Comparison of ENCODE assay signal across 8 mouse cellular contexts in genomic region chr13:64152241-64152669, GRCm38 (mm10). TPM values are rescaled to one million over a fixed set of nuclear protein-coding genes. Genes with fewer than 3 reads are reported as not detected.
DNase-seq lines count a peak whose midpoint lies in the region; ATAC-seq and TF ChIP-seq lines count a peak whose summit lies in the region.

No protein-coding gene starts in this region.

- peak; percentile 84 for DNase-seq in ES-CJ7 (ENCODE audit: low read depth, low spot score)
- peak; percentile 81 for DNase-seq in cerebellum, adult 11 months
- DNase-seq in heart, postnatal 36 days: peak; percentile 84 to 86
- DNase-seq in layer of hippocampus, adult 9-11 months: peak; percentile 81
- DNase-seq in lung, postnatal 0 days (ENCODE audit: low spot score): peak; percentile 92
- peak; percentile 70 for DNase-seq in ovary, postnatal 10 days (ENCODE audit: low spot score)
- DNase-seq in thymus, postnatal 10 days (ENCODE audit: low spot score in 2 of 2): peak; percentile 68 to 72

- H3K9ac ChIP-seq in forebrain, embryonic 16.5 days (replicated peaks; ENCODE audit: low read depth, low read length): peak overlapping the region; percentile 58
- H3K9ac ChIP-seq in lung, postnatal 0 days (replicated peaks; ENCODE audit: low read depth): peak overlapping the region; percentile 37

- peak; percentile 14 for ATAC-seq in forebrain, embryonic 16.5 days
- ATAC-seq in lung, postnatal 0 days: peak; percentile 5

- peak overlapping the region; percentile 90 for H3K4me2 ChIP-seq in forebrain, embryonic 16.5 days (ENCODE audit: low read length)
- peak overlapping the region; percentile 89 for H3K4me2 ChIP-seq in lung, postnatal 0 days (replicated peaks; ENCODE audit: low read depth, low read length)

- no peak for TF ChIP-seq EP300 in lung, postnatal 0 days (IDR thresholded peaks at IDR 0.05)

- intact Hi-C loops in heart, postnatal 36 days (cut with DNase I): loop anchor here (10.0 kb wide), 1 partner anchor 587 kb away; no protein-coding TSS in a partner anchor

- H3K27ac ChIP-seq in forebrain, embryonic 16.5 days (ENCODE audit: low read length): peak overlapping the region; percentile 81
- peak overlapping the region; percentile 63 for H3K27ac ChIP-seq in lung, postnatal 0 days (ENCODE audit: low read length)

- H3K9me3 ChIP-seq in forebrain, embryonic 16.5 days (ENCODE audit: control insufficient read depth, low read length): no peaks in the 10 kb centered on the region
- H3K9me3 ChIP-seq in lung, postnatal 0 days (ENCODE audit: low read length): no peaks in the 10 kb centered on the region

- peak overlapping the region; percentile 78 for H3K4me3 ChIP-seq in forebrain, embryonic 16.5 days (replicated peaks; ENCODE audit: low read length)
- H3K4me3 ChIP-seq in lung, postnatal 0 days (ENCODE audit: low read depth, low read length): peak overlapping the region; percentile 64

- H3K27me3 ChIP-seq in forebrain, embryonic 16.5 days (replicated peaks; ENCODE audit: control insufficient read depth, insufficient read depth, low read length): peaks cover 2% of the 10 kb centered on the region; the same call in 1 of the 2 replicates
- no peaks in the 10 kb centered on the region for H3K27me3 ChIP-seq in lung, postnatal 0 days (replicated peaks; ENCODE audit: insufficient read depth, low read length)

- peaks cover 20% of the 10 kb centered on the region for H3K4me1 ChIP-seq in forebrain, embryonic 16.5 days (replicated peaks; ENCODE audit: control insufficient read depth, insufficient read depth, low read length)
- H3K4me1 ChIP-seq in lung, postnatal 0 days (ENCODE audit: insufficient read depth, low read depth, low read length): no peaks in the 10 kb centered on the region

- TF ChIP-seq CTCF in lung, postnatal 0 days (IDR thresholded peaks at IDR 0.05): no peak

- WGBS in forebrain, embryonic 16.5 days: 0% methylated on average over 31 of the region's 42 CpGs
- 3% methylated on average over 29 of the region's 42 CpGs for WGBS in lung, postnatal 0 days

- no peaks in the 10 kb centered on the region for H3K36me3 ChIP-seq in forebrain, embryonic 16.5 days (ENCODE audit: control insufficient read depth, insufficient read depth)
- H3K36me3 ChIP-seq in lung, postnatal 0 days (ENCODE audit: insufficient read depth, low read length): no peaks in the 10 kb centered on the region

RNA-seq across cellular contexts. Expression of gene Zfp367, which starts 0.7 kb away (rescaled TPM):
- 10.8 and 13.1 TPM in 2 replicates for polyA plus RNA-seq in forebrain, embryonic 16.5 days (2015; fragmentation: Nextera tagmentation; extraction: Ambion mirVana)
- total RNA-seq in heart, postnatal 36 days (2021): 10 to 100 TPM; 20.9 to 22.8 TPM
- 7.6 and 8.4 TPM in 2 replicates for polyA plus RNA-seq in lung, postnatal 0 days (2015; fragmentation: Nextera tagmentation; extraction: Ambion mirVana)

RNA-seq across cellular contexts. Expression of gene Habp4, which starts 9.4 kb away (rescaled TPM):
- polyA plus RNA-seq in forebrain, embryonic 16.5 days (2015; fragmentation: Nextera tagmentation; extraction: Ambion mirVana): 15.9 and 18.1 TPM in 2 replicates
- 10 to 100 TPM; 48.7 to 51.1 TPM for total RNA-seq in heart, postnatal 36 days (2021)
- 16.6 and 18.8 TPM in 2 replicates for polyA plus RNA-seq in lung, postnatal 0 days (2015; fragmentation: Nextera tagmentation; extraction: Ambion mirVana)

RNA-seq across cellular contexts. Expression of gene Slc35d2, which starts 23.1 kb away (rescaled TPM):
- polyA plus RNA-seq in forebrain, embryonic 16.5 days (2015; fragmentation: Nextera tagmentation; extraction: Ambion mirVana): 0.46 and 0.86 TPM in 2 replicates
- 1 to 10 TPM; 2.1 to 2.5 TPM for total RNA-seq in heart, postnatal 36 days (2021)
- 8.0 and 9.0 TPM in 2 replicates for polyA plus RNA-seq in lung, postnatal 0 days (2015; fragmentation: Nextera tagmentation; extraction: Ambion mirVana)

Comparison
In these comparisons a context has a peak if more than half of its experiments do, and no peak if none do; other contexts are left out.
1. Peak in every context shown above with its lines: DNase-seq, ATAC-seq, H3K4me3 ChIP-seq and H3K27ac ChIP-seq.